Mouse (Mus musculus): ENCODE data around the gene Vti1b.
"Not testable (repeated sequence)": the region's sequence is repeated elsewhere in the genome, so short reads cannot be mapped to it uniquely, and the experiment has no call there.

Vti1b gene

GRCm38 (mm10) chr12:79172019-79172941 lies at the start of gene Vti1b:
Gene Vti1b, minus strand, starts transcription at chr12:79172667.
- peak; percentile 92 for DNase-seq

- DNase-seq = no peak
Measured at GRCm38 (mm10) chr12:79217511-79217910, 45.0 kb upstream of the Vti1b start.

GRCm38 (mm10) chr12:79211447-79211846 lies 39.0 kb upstream of the Vti1b start:
- DNase-seq = no peak

GRCm38 (mm10) chr12:79208703-79209464 lies 36.4 kb upstream of the Vti1b start, which contains the start of gene Rdh12:
Gene Rdh12, plus strand, starts transcription at chr12:79208914.
- peak; percentile 55 for DNase-seq

- no peak for DNase-seq
Measured at GRCm38 (mm10) chr12:79201882-79202281, 29.4 kb upstream of the Vti1b start.

GRCm38 (mm10) chr12:79197105-79197504 lies 24.6 kb upstream of the Vti1b start:
- no peak for DNase-seq

- peak; percentile 52 for DNase-seq
Measured at GRCm38 (mm10) chr12:79193441-79193840, 21.0 kb upstream of the Vti1b start.

GRCm38 (mm10) chr12:79192193-79192592 lies 19.7 kb upstream of the Vti1b start, which contains the start of gene Rdh11:
Gene Rdh11, minus strand, starts transcription at chr12:79192293.
- no peak for DNase-seq

GRCm38 (mm10) chr12:79191701-79192100 lies 19.2 kb upstream of the Vti1b start:
- peak; percentile 69 for DNase-seq

GRCm38 (mm10) chr12:79190931-79191673 lies 18.6 kb upstream of the Vti1b start:
- DNase-seq = peak; percentile 79

- not testable (repeated sequence) for DNase-seq
Measured at GRCm38 (mm10) chr12:79185160-79185559, 12.7 kb upstream of the Vti1b start.

- no peak for DNase-seq
Measured at GRCm38 (mm10) chr12:79175998-79176397, 3.5 kb upstream of the Vti1b start.

GRCm38 (mm10) chr12:79173721-79174120 lies 1.3 kb upstream of the Vti1b start:
- peak; percentile 37 for DNase-seq

- DNase-seq = peak; percentile 30
Measured at GRCm38 (mm10) chr12:79171269-79171995, 1.0 kb downstream of the Vti1b start.

GRCm38 (mm10) chr12:79170421-79170820 lies 2.0 kb downstream of the Vti1b start:
- DNase-seq = no peak

GRCm38 (mm10) chr12:79169173-79169572 lies 3.3 kb downstream of the Vti1b start:
- no peak for DNase-seq

GRCm38 (mm10) chr12:79162876-79163275 lies 9.6 kb downstream of the Vti1b start:
- DNase-seq = no peak

GRCm38 (mm10) chr12:79149653-79150052 lies 22.8 kb downstream of the Vti1b start:
- no peak for DNase-seq

GRCm38 (mm10) chr12:79141384-79141783 lies 31.1 kb downstream of the Vti1b start:
- DNase-seq = no peak

- DNase-seq = no peak
Measured at GRCm38 (mm10) chr12:79140811-79141210, 31.7 kb downstream of the Vti1b start.

GRCm38 (mm10) chr12:79139417-79139816 lies 33.0 kb downstream of the Vti1b start:
- no peak for DNase-seq

- no peak for DNase-seq
Measured at GRCm38 (mm10) chr12:79138999-79139398, 33.5 kb downstream of the Vti1b start.

Measured in cerebellum, adult 9-11 months (tissue).